ENCODE assay signal across 12 mouse cellular contexts in the genomic region with DNA sequence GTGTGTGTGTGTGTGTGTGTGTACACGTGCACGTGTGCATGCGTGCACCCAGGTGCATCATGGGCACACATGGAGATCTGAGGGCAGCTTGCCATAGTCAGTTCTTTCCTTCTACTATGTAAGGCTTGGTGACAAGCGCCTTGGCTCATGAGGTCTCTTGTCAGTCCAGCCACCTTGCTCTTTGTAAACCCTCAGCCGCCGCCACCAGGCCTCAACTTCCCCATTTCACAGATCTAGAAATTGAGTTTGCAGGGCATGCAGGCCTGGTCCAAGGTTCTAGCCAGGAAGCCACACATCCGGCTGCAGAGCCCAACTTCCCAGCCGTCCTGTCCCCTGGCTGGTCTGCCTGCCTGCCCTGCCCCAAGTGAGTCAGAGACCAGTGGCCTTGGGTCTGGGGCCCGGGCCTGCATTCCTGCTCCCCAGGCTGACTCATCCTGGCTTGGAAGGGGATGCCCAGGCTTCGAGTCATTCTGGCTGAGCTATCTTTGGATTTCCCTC. TPM values are rescaled to one million over a fixed set of nuclear protein-coding genes. Genes with fewer than 3 reads are reported as not detected.
A peak's percentile ranks its signal among the peaks of the same experiment; 100 is the strongest.
DNase-seq lines count a peak whose midpoint lies in the region; ATAC-seq and TF ChIP-seq lines count a peak whose summit lies in the region.
"Had no signal": no experiment of that assay in that cellular context is flagged by ENCODE, and none has a peak within 500 bp of the region (broad histone marks: within the 10 kb centered on the region; RNA-seq: fewer than 3 reads in every experiment).

No protein-coding gene starts in this region.

- DNase-seq in hindbrain, embryonic 11.5 days (ENCODE audit: low spot score) = no peak
- DNase-seq in MN1 (ENCODE audit: low spot score) = peak; percentile 75
- no peak for DNase-seq in cerebellum, adult 18-20 months
- DNase-seq in left cerebral cortex, adult 2 months (ENCODE audit: extremely low spot score in 1 of 2, low spot score in 2 of 2) = no peak
- DNase-seq: cerebellum, adult 11 months; thymus, postnatal 4 days had no signal

- H3K4me2 ChIP-seq in hindbrain, embryonic 12.5 days (replicated peaks) = no peak overlapping the region
- no peak overlapping the region for H3K4me2 ChIP-seq in hindbrain, embryonic 11.5 days (replicated peaks; ENCODE audit: low read depth, low read length)
- H3K4me2 ChIP-seq in liver, embryonic 12.5 days = no peak overlapping the region
- H3K4me2 ChIP-seq: lung, embryonic 15.5 days had no signal

- H3K27me3 ChIP-seq in hindbrain, embryonic 12.5 days = no peaks in the 10 kb centered on the region
- H3K27me3 ChIP-seq in hindbrain, embryonic 11.5 days (ENCODE audit: control insufficient read depth, insufficient read depth, low read length) = no peaks in the 10 kb centered on the region
- H3K27me3 ChIP-seq in liver, embryonic 12.5 days (replicated peaks) = no peaks in the 10 kb centered on the region
- H3K27me3 ChIP-seq: lung, embryonic 15.5 days had no signal

- intact Hi-C loops in left cerebral cortex, adult 2 months (cut with DNase I) = no loop called here

- H3K4me1 ChIP-seq in hindbrain, embryonic 12.5 days = peaks cover 9% of the 10 kb centered on the region
- H3K4me1 ChIP-seq in hindbrain, embryonic 11.5 days (replicated peaks; ENCODE audit: control insufficient read depth, insufficient read depth, low read length) = no peaks in the 10 kb centered on the region; the same call in 1 of the 2 replicates
- H3K4me1 ChIP-seq in embryonic fibroblast, embryonic 13.5 days (ENCODE audit: control insufficient read depth, insufficient read depth, low read length) = peaks cover 28% of the 10 kb centered on the region
- peaks cover 94% of the 10 kb centered on the region for H3K4me1 ChIP-seq in liver, embryonic 12.5 days

- no peak for TF ChIP-seq CTCF in embryonic fibroblast, embryonic 13.5 days (IDR thresholded peaks at IDR 0.05; ENCODE audit: borderline replicate concordance, insufficient read depth, low read length)
- no peak for TF ChIP-seq CTCF in left cerebral cortex, adult 2 months (IDR thresholded peaks at IDR 0.05)

- no peaks in the 10 kb centered on the region for H3K36me3 ChIP-seq in hindbrain, embryonic 12.5 days
- no peaks in the 10 kb centered on the region for H3K36me3 ChIP-seq in hindbrain, embryonic 11.5 days (ENCODE audit: control insufficient read depth, insufficient read depth, low read length)
- H3K36me3 ChIP-seq in liver, embryonic 12.5 days = peaks cover 55% of the 10 kb centered on the region
- H3K36me3 ChIP-seq: lung, embryonic 15.5 days had no signal

- ATAC-seq in hindbrain, embryonic 12.5 days (ENCODE audit: low FRiP score) = no peak
- no peak for ATAC-seq in hindbrain, embryonic 11.5 days (ENCODE audit: low FRiP score)
- no peak for ATAC-seq in liver, embryonic 12.5 days
- ATAC-seq in inflammation-experienced regulatory T-cells, adult 6 months = no peak

- no peak overlapping the region for H3K4me3 ChIP-seq in hindbrain, embryonic 12.5 days
- H3K4me3 ChIP-seq in hindbrain, embryonic 11.5 days (ENCODE audit: low read depth, low read length) = no peak overlapping the region
- no peak overlapping the region for H3K4me3 ChIP-seq in embryonic fibroblast, embryonic 13.5 days (ENCODE audit: insufficient read depth, low read length)
- no peak overlapping the region for H3K4me3 ChIP-seq in liver, embryonic 12.5 days
- no peak overlapping the region for H3K4me3 ChIP-seq in left cerebral cortex, adult 2 months
- H3K4me3 ChIP-seq: lung, embryonic 15.5 days had no signal

- no peaks in the 10 kb centered on the region for H3K9me3 ChIP-seq in hindbrain, embryonic 12.5 days (replicated peaks)
- no peaks in the 10 kb centered on the region for H3K9me3 ChIP-seq in hindbrain, embryonic 11.5 days (ENCODE audit: control insufficient read depth, low read length)
- no peaks in the 10 kb centered on the region for H3K9me3 ChIP-seq in liver, embryonic 12.5 days (replicated peaks)
- H3K9me3 ChIP-seq: lung, embryonic 15.5 days had no signal

- no peak overlapping the region for H3K27ac ChIP-seq in hindbrain, embryonic 12.5 days
- no peak overlapping the region for H3K27ac ChIP-seq in hindbrain, embryonic 11.5 days (ENCODE audit: low read depth, low read length)
- H3K27ac ChIP-seq in embryonic fibroblast, embryonic 13.5 days (ENCODE audit: insufficient read depth, low read length) = peak overlapping the region; percentile 83
- peak overlapping the region; percentile 75 for H3K27ac ChIP-seq in liver, embryonic 12.5 days
- H3K27ac ChIP-seq in left cerebral cortex, adult 2 months = no peak overlapping the region
- H3K27ac ChIP-seq: kidney, postnatal 0 days; lung, embryonic 15.5 days had no signal

- peak overlapping the region; percentile 43; the same call in 1 of the 2 replicates for H3K9ac ChIP-seq in hindbrain, embryonic 12.5 days
- no peak overlapping the region for H3K9ac ChIP-seq in hindbrain, embryonic 11.5 days (ENCODE audit: low read depth, low read length)
- H3K9ac ChIP-seq in liver, embryonic 12.5 days = no peak overlapping the region
- H3K9ac ChIP-seq: lung, embryonic 15.5 days had no signal

- 85% methylated on average over 10 of the region's 10 CpGs for WGBS in hindbrain, embryonic 12.5 days
- WGBS in hindbrain, embryonic 11.5 days = 88% methylated on average over 10 of the region's 10 CpGs
- 41% methylated on average over 10 of the region's 10 CpGs for WGBS in liver, embryonic 12.5 days (ENCODE audit: insufficient replicate concordance)

- TF ChIP-seq POLR2A in embryonic fibroblast, embryonic 13.5 days (IDR thresholded peaks at IDR 0.05; ENCODE audit: low read depth, low read length) = no peak

RNA-seq across cellular contexts. Expression of a gene that starts 12.3 kb away (rescaled TPM):
- 28.9 and 29.5 TPM in 2 replicates for polyA plus RNA-seq in hindbrain, embryonic 12.5 days (2016; fragmentation: Nextera tagmentation; extraction: Ambion mirVana)
- polyA plus RNA-seq in hindbrain, embryonic 11.5 days (2014; fragmentation: Nextera tagmentation; extraction: Ambion mirVana) = 18.4 and 21.3 TPM in 2 replicates
- polyA plus RNA-seq in embryonic fibroblast, embryonic 13.5 days (2011; ENCODE audit: insufficient read length, low read depth, missing spikeins) = 14.8 and 18.1 TPM in 2 replicates
- polyA plus RNA-seq in liver, embryonic 12.5 days (2016; fragmentation: Nextera tagmentation; extraction: Ambion mirVana) = 22.9 and 23.5 TPM in 2 replicates
- 10 to 100 TPM; 43.7 to 47.5 TPM for total RNA-seq in left cerebral cortex, adult 2 months (2021)
- polyA plus RNA-seq in inflammation-experienced regulatory T-cells, adult 6 months (2017; shearing (Covaris generic)) = 10 to 100 TPM; 22.7 to 26.1 (median 23.6) TPM

RNA-seq across cellular contexts. Expression of a gene that starts 17.0 kb away (rescaled TPM):
- polyA plus RNA-seq in hindbrain, embryonic 12.5 days (2016; fragmentation: Nextera tagmentation; extraction: Ambion mirVana) = 2.1 and 2.4 TPM in 2 replicates
- polyA plus RNA-seq in hindbrain, embryonic 11.5 days (2014; fragmentation: Nextera tagmentation; extraction: Ambion mirVana) = 2.4 and 3.5 TPM in 2 replicates
- 1.9 and 3.4 TPM in 2 replicates for polyA plus RNA-seq in embryonic fibroblast, embryonic 13.5 days (2011; ENCODE audit: insufficient read length, low read depth, missing spikeins)
- polyA plus RNA-seq in liver, embryonic 12.5 days (2016; fragmentation: Nextera tagmentation; extraction: Ambion mirVana) = 159 and 161 TPM in 2 replicates
- under 1 TPM; 0.19 to 0.45 TPM for total RNA-seq in left cerebral cortex, adult 2 months (2021)
- 100 to 1,000 TPM in 2 of 3 experiments, 10 to 100 TPM in 1; 79.1 to 131 (median 126) TPM for polyA plus RNA-seq in inflammation-experienced regulatory T-cells, adult 6 months (2017; shearing (Covaris generic))

RNA-seq across cellular contexts. Expression of a gene that starts 38.1 kb away (rescaled TPM):
- not detected in 2 replicates for polyA plus RNA-seq in hindbrain, embryonic 12.5 days (2016; fragmentation: Nextera tagmentation; extraction: Ambion mirVana)
- not detected in 2 replicates for polyA plus RNA-seq in hindbrain, embryonic 11.5 days (2014; fragmentation: Nextera tagmentation; extraction: Ambion mirVana)
- not detected in 2 replicates for polyA plus RNA-seq in embryonic fibroblast, embryonic 13.5 days (2011; ENCODE audit: insufficient read length, low read depth, missing spikeins)
- not detected in 2 replicates for polyA plus RNA-seq in liver, embryonic 12.5 days (2016; fragmentation: Nextera tagmentation; extraction: Ambion mirVana)
- total RNA-seq in left cerebral cortex, adult 2 months (2021) = not detected
- polyA plus RNA-seq in inflammation-experienced regulatory T-cells, adult 6 months (2017; shearing (Covaris generic)) = not detected
- polyA plus RNA-seq: kidney, postnatal 0 days; lung, embryonic 15.5 days had no signal

RNA-seq across cellular contexts. Expression of a gene that starts 53.4 kb away (rescaled TPM):
- not detected in 2 replicates for polyA plus RNA-seq in hindbrain, embryonic 12.5 days (2016; fragmentation: Nextera tagmentation; extraction: Ambion mirVana)
- not detected in 2 replicates for polyA plus RNA-seq in hindbrain, embryonic 11.5 days (2014; fragmentation: Nextera tagmentation; extraction: Ambion mirVana)
- polyA plus RNA-seq in embryonic fibroblast, embryonic 13.5 days (2011; ENCODE audit: insufficient read length, low read depth, missing spikeins) = not detected in 2 replicates
- polyA plus RNA-seq in liver, embryonic 12.5 days (2016; fragmentation: Nextera tagmentation; extraction: Ambion mirVana) = not detected in 2 replicates
- not detected for total RNA-seq in left cerebral cortex, adult 2 months (2021)
- not detected for polyA plus RNA-seq in inflammation-experienced regulatory T-cells, adult 6 months (2017; shearing (Covaris generic))
- polyA plus RNA-seq: lung, embryonic 15.5 days had no signal

Comparison
In these comparisons a context has a peak if more than half of its experiments do, and no peak if none do; other contexts are left out.
1. H3K27ac ChIP-seq: peak in embryonic fibroblast, embryonic 13.5 days (single experiment) and liver, embryonic 12.5 days (single experiment); none in hindbrain, embryonic 12.5 days (single experiment), hindbrain, embryonic 11.5 days (single experiment) and left cerebral cortex, adult 2 months (single experiment).
2. RNA of a gene that starts 17.0 kb away (polyA plus RNA-seq): 159 to 161 TPM in liver, embryonic 12.5 days and 79.1 to 131 TPM in inflammation-experienced regulatory T-cells, adult 6 months; 2.4 to 3.5 TPM in hindbrain, embryonic 11.5 days, 2.1 to 2.4 TPM in hindbrain, embryonic 12.5 days and 1.9 to 3.4 TPM in embryonic fibroblast, embryonic 13.5 days; every median in the first group is over 10 times any median in the second.